Mouse (Mus musculus): ENCODE data around the gene Nup93.

Nup93 gene

DNA sequence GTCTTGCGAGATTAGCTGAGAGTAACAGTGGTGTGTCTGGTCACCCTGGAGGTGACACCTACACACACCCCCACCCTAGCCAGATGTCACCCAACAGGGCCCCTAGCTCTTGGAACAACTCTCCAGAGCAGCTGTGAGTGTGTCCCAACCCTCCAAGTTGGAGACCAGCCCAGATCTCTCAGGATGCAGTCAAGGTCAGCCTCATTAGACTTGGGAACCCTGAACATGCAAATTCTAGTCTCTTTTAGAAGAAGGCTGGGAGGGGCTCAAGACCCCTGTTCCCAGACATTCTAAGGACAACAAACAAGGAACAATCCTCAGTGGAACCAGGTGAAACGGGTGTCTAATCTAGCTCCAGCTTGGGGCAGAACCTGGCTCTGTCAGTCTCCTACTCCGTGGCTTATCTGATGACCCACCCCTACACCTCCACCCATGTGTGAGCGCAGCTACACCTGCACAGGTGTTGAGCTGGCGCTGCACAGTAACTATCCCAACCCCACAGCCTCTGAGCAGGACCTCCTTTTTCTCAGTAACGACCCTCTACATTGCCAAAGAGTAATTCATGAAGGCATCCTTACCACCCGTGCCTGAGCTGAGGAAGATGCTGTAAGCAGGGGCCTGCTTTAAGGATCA is 148.4 kb downstream of the Nup93 start:
- no peak for DNase-seq (ENCODE audit: inconsistent ontology term)

GRCm38 (mm10) chr8:94363288-94363688 is 148.9 kb downstream of the Nup93 start:
- DNase-seq (ENCODE audit: inconsistent ontology term): peak; percentile 78

DNA sequence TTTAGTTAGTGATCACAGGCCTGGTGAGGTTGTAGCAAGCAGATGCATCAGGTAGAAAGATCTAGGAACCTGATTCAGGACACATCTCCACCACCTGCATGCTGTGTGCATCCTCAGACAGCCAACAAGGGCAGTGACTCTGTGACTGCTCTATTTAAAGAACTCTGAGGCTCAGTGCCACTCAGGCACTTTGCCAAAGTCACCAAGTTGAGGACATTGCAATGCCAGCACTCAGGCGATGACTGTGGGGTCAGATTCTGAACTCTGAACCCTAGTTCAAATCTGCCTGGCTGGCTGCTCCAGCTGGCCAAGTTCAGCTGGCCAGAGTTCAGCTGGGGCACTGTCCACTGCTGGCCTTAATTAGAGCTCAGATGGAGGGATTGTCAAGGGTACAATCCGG is 149.5 kb downstream of the Nup93 start:
- DNase-seq (ENCODE audit: inconsistent ontology term): no peak

GRCm38 (mm10) chr8:94364686-94365312 is 150.4 kb downstream of the Nup93 start:
- DNase-seq (ENCODE audit: inconsistent ontology term): no peak

DNA sequence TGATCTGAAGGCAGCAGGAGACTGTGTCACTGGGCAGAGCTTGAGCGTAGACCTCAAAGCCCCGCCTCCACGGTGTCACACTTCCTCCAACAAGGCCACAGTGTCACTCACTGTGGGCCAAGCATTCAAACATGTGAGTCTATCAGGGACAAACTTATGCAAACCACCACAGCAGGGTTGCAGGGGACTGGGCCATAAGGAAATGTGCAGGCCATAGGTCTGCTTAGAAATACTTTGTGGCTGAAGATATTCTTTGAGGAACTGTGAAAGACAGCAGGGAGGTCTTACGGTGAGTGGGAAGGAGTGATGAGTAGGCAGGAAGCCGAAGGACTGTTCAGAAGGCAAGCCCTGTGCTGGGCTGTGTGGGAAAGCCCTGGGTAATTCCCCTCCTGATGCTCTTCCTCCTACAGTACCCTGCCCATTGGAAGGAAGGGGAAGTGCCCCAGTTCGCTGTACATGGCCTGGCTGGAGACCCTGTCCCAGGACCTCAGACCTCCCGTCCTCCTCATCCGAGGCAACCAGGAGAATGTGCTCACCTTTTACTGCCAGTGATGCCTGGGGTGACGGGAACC is 151.1 kb downstream of the Nup93 start:
- no peak for DNase-seq (ENCODE audit: inconsistent ontology term)

All from Muller cell, postnatal 12 days (primary cell).